Mouse (Mus musculus) liver, embryonic 12.5 days (tissue): ENCODE results near the gene Cdadc1. TPM values are rescaled to one million over a fixed set of nuclear protein-coding genes. Genes with fewer than 3 reads are reported as not detected.

Source experiments
- ATAC-seq: fragments of 200-750 bp; cut with Nextera tagmentation; 2 replicates; pipeline ENCODE4 v1.8.0; 2017; ENCODE audit warnings: moderate number of reproducible peaks, mild to moderate bottlenecking, moderate library complexity
- H3K27ac ChIP-seq: fragments of 300-500 bp; sonication (generic); 2 replicates; pipeline ENCODE4 v1.5.1; 2016; ENCODE audit warnings: mild to moderate bottlenecking
- H3K27me3 ChIP-seq: fragments of 300-500 bp; sonication (generic); replicated peaks from 2 replicates; pipeline ENCODE4 v1.6.1; 2016; ENCODE audit warnings: mild to moderate bottlenecking, moderate library complexity
- H3K36me3 ChIP-seq: fragments of 300-500 bp; sonication (generic); 2 replicates; pipeline ENCODE4 v1.6.1; 2016; ENCODE audit warnings: mild to moderate bottlenecking, moderate library complexity
- H3K4me1 ChIP-seq: fragments of 300-500 bp; sonication (generic); 2 replicates; pipeline ENCODE4 v1.6.1; 2016
- H3K4me2 ChIP-seq: fragments of 300-500 bp; sonication (generic); 2 replicates; pipeline ENCODE4 v1.6.1; 2016; ENCODE audit warnings: mild to moderate bottlenecking, moderate library complexity
- H3K4me3 ChIP-seq: fragments of 300-500 bp; sonication (generic); 2 replicates; pipeline ENCODE4 v1.5.1; 2016; ENCODE audit warnings: mild to moderate bottlenecking, moderate library complexity
- H3K9ac ChIP-seq: fragments of 300-500 bp; sonication (generic); 2 replicates; pipeline ENCODE4 v1.6.1; 2016; ENCODE audit warnings: mild to moderate bottlenecking, moderate library complexity
- H3K9me3 ChIP-seq: fragments of 300-500 bp; sonication (generic); replicated peaks from 2 replicates; pipeline ENCODE4 v1.6.1; 2016; ENCODE audit warnings: mild to moderate bottlenecking, moderate library complexity
- WGBS: fragments of 180-500 bp; shearing (Covaris S2); methylation state at CpG from one replicate; pipeline ENCODE4 v1.1.7; 2016; ENCODE audit not compliant: insufficient replicate concordance; 5-methylcytosine and 5-hydroxymethylcytosine counted together
- polyA plus RNA-seq: library from polyadenylated mRNA; unstranded; fragments of >200 nt; fragmentation: Nextera tagmentation; extraction: Ambion mirVana; gene quantifications from 2 replicates; pipeline ENCODE4 v1.2.1, GENCODE M21; 2016

The Cdadc1 gene
- 20.2 and 23.1 TPM in 2 replicates for polyA plus RNA-seq

- Histone ChIP-seq H3K36me3 (peaks cover 22% of the 10 kb centered on the region; the same call in 1 of the 2 replicates), H3K27me3 (peaks cover 2% of the 10 kb centered on the region; the same call in 1 of the 2 replicates), H3K4me2 (peak within 1 kb of the TSS; percentile 89), H3K4me3 (peak within 1 kb of the TSS; percentile 93), H3K4me1 (peaks cover 14% of the 10 kb centered on the region), H3K9ac (peak within 1 kb of the TSS; percentile 78), H3K9me3 (no peaks in the 10 kb centered on the region), H3K27ac (peak within 1 kb of the TSS; percentile 74)
- under 1% methylated on average over 44 of the region's 48 CpGs for WGBS
- ATAC-seq, result peak; percentile 94
Measured at GRCm38 (mm10) chr14:59597398-59598259, at the start of gene Cdadc1. Gene Cdadc1, minus strand, starts transcription at chr14:59597959.

GRCm38 (mm10) chr14:59646826-59647697, 49.3 kb upstream of the Cdadc1 start:
- Histone ChIP-seq H3K4me1 (peaks cover 18% of the 10 kb centered on the region), H3K4me3 (no peak overlapping the region), H3K9ac (no peak overlapping the region), H3K27me3 (no peaks in the 10 kb centered on the region), H3K27ac (no peak overlapping the region), H3K9me3 (no peaks in the 10 kb centered on the region), H3K4me2 (no peak overlapping the region), H3K36me3 (no peaks in the 10 kb centered on the region)
- no peak for ATAC-seq
- WGBS, result 59% methylated on average over 16 of the region's 16 CpGs

GRCm38 (mm10) chr14:59644896-59645295, 47.1 kb upstream of the Cdadc1 start:
- ATAC-seq, result no peak
- Histone ChIP-seq H3K4me3 (no peak overlapping the region), H3K27ac (no peak overlapping the region), H3K9ac (no peak overlapping the region), H3K4me1 (peaks cover 18% of the 10 kb centered on the region), H3K4me2 (no peak overlapping the region), H3K36me3 (no peaks in the 10 kb centered on the region), H3K27me3 (no peaks in the 10 kb centered on the region), H3K9me3 (no peaks in the 10 kb centered on the region)
- WGBS, result 30% methylated on average over 3 of the region's 3 CpGs

GRCm38 (mm10) chr14:59644166-59644565, 46.4 kb upstream of the Cdadc1 start:
- peaks cover 18% of the 10 kb centered on the region for H3K4me1 ChIP-seq
- H3K4me2 ChIP-seq, result no peak overlapping the region
- no peaks in the 10 kb centered on the region for H3K27me3 ChIP-seq
- no peak for ATAC-seq
- WGBS, result 50% methylated on average over 1 of the region's 1 CpGs
- H3K27ac ChIP-seq, result no peak overlapping the region
- no peaks in the 10 kb centered on the region for H3K36me3 ChIP-seq
- H3K9me3 ChIP-seq, result no peaks in the 10 kb centered on the region
- H3K4me3 ChIP-seq, result no peak overlapping the region
- H3K9ac ChIP-seq, result no peak overlapping the region

DNA sequence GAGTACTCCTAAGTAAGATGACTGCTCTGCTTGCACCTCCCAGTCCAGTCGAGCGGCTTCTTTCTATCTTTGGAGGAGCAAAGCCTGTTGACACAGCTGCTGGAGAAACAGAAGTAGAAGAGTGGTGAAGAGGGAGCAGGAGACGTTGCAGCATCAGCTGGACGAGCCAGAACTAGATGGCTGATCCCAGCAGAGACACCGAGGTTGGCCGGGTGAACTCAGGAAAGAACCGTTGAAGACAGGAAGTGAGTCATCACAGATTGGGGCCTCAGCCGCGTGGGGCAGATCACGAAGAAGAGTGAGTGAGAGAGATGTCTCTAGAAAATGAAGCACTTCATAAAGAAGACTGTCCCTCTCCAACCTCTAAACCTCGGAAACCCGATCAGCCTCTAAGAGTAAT, 45.8 kb upstream of the Cdadc1 start:
- Histone ChIP-seq H3K4me1 (peaks cover 18% of the 10 kb centered on the region), H3K4me3 (no peak overlapping the region), H3K27me3 (no peaks in the 10 kb centered on the region), H3K27ac (no peak overlapping the region), H3K9ac (no peak overlapping the region), H3K36me3 (no peaks in the 10 kb centered on the region), H3K4me2 (no peak overlapping the region), H3K9me3 (no peaks in the 10 kb centered on the region)
- 16% methylated on average over 12 of the region's 12 CpGs for WGBS
- ATAC-seq, result no peak

GRCm38 (mm10) chr14:59641856-59642255, 44.1 kb upstream of the Cdadc1 start:
- Histone ChIP-seq H3K27me3 (no peaks in the 10 kb centered on the region), H3K4me1 (peaks cover 18% of the 10 kb centered on the region), H3K9me3 (no peaks in the 10 kb centered on the region), H3K9ac (no peak overlapping the region), H3K4me3 (no peak overlapping the region), H3K36me3 (no peaks in the 10 kb centered on the region), H3K27ac (no peak overlapping the region), H3K4me2 (no peak overlapping the region)
- ATAC-seq, result no peak
- 56% methylated on average over 5 of the region's 5 CpGs for WGBS

DNA sequence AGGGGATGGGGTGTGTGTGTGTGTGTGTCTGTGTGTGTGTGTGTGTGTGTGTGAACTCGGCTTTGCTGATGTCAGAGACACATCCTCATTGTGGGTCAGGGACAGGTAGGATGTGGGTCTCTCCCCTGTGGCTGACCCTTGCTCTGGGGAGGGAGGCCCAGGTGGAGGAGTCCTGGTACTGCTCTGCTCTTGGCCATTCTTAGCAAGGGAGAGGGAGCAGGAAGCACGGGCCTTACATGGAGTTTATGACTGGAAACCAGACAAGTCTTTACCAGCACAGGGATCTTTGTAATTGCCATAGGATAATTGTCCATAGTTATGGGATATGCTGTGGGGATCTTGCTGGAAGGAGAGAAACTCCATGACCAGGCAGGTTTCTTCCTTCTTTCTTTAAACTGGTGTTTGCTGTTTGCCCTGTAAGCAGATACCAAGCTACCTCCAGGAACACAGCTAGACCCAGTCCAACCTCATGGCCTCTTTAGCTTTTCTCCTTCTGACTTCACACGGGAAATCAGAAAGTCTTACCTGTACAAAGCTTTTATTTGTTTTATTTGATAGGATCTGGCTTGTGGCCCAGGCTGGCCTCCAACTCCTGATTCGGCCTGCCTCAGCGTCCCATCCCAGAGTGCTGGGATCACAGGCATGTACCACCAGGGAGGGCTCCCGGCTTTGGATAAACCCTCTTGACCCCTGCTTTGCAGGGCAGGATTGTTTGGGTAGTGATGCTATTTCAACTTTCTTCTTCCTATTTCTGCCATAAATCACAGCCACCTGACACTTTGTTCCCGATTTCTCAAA, 41.3 kb upstream of the Cdadc1 start:
- no peak for ATAC-seq
- no peak overlapping the region for H3K4me3 ChIP-seq

DNA sequence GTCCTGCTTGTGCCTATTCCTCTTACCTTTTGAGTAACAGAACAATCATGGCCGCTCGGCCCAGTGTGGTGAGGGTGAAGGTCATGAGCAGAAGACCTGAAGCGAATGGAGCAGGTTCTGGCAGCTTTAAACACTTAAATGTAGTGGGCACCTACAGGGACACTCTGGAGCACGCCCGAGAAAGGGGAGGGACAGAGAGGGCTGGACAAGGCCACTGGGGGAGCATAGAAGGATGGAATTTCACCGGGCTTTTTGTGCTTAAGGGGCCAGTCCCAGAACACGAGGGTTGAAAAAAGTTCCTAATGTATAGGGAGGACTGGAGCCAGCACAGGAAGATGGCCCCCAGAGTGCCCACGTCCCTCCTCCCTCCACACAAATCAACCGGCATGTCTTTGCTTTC, 36.2 kb upstream of the Cdadc1 start:
- WGBS, result 77% methylated on average over 9 of the region's 9 CpGs
- H3K4me3 ChIP-seq, result no peak overlapping the region
- no peak overlapping the region for H3K27ac ChIP-seq
- no peaks in the 10 kb centered on the region for H3K9me3 ChIP-seq
- no peaks in the 10 kb centered on the region for H3K27me3 ChIP-seq
- no peak overlapping the region for H3K9ac ChIP-seq
- no peaks in the 10 kb centered on the region for H3K36me3 ChIP-seq
- H3K4me1 ChIP-seq, result no peaks in the 10 kb centered on the region
- ATAC-seq, result no peak
- no peak overlapping the region for H3K4me2 ChIP-seq

More for the DNA sequence above, 41.3 kb upstream of the Cdadc1 start:
- peaks cover 9% of the 10 kb centered on the region for H3K4me1 ChIP-seq
- no peaks in the 10 kb centered on the region for H3K9me3 ChIP-seq
- H3K27ac ChIP-seq, result no peak overlapping the region
- no peak overlapping the region for H3K4me2 ChIP-seq
- no peaks in the 10 kb centered on the region for H3K36me3 ChIP-seq
- no peak overlapping the region for H3K9ac ChIP-seq
- no peaks in the 10 kb centered on the region for H3K27me3 ChIP-seq
- WGBS, result 51% methylated on average over 7 of the region's 7 CpGs

DNA sequence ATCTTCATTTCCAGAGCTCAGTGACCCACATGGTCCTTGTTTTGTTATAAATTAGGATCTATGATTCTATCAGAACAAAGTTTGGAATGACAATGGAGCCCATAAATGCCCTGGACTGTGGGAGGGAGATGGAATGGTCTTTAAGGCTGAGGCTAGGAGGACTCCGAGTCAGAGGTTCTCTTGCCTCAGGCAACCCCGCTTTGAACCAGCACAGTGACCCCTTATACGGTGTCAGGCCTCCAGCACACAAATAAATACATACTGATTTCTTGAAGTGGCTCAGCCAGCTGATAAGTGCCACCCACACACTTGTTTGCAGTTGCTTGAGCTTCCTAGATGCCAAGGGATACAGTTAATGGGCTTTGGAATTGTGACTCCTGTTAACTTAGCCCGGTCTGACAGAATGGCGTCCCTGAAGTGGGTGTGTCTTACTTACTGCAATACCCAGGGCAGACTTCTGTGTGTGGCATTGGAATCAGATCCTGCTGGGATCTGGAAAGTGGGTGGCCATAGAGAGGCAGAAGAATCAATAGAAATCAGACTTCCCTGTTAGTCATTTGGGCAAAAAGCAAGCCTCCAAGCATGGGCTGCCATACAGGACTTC, 35.6 kb upstream of the Cdadc1 start:
- WGBS, result 77% methylated on average over 5 of the region's 5 CpGs
- H3K4me2 ChIP-seq, result no peak overlapping the region
- no peaks in the 10 kb centered on the region for H3K27me3 ChIP-seq
- H3K9me3 ChIP-seq, result no peaks in the 10 kb centered on the region
- ATAC-seq, result no peak
- no peak overlapping the region for H3K9ac ChIP-seq
- no peaks in the 10 kb centered on the region for H3K36me3 ChIP-seq
- no peak overlapping the region for H3K4me3 ChIP-seq
- H3K4me1 ChIP-seq, result no peaks in the 10 kb centered on the region
- no peak overlapping the region for H3K27ac ChIP-seq

DNA sequence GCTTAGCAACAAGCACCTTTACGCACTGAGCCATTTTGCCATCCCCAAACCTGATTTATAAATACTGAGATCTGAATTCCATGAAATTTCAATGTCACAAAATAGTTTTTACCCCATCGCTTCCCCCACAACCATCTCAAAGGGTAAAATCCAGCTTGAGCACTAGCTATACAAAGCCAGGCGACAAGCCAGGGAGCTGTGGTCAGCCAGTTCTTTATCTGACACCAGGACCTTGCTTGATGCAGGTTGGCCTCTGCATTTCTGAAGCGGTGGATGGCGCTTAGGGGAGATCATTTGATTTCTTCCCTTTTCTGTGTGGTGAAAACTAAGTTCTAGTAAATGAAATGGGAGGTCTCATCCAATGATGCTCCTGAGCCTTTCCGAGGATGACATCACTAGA, 34.3 kb upstream of the Cdadc1 start:
- H3K4me2 ChIP-seq, result no peak overlapping the region
- WGBS, result 62% methylated on average over 6 of the region's 6 CpGs
- H3K9me3 ChIP-seq, result no peaks in the 10 kb centered on the region
- H3K9ac ChIP-seq, result no peak overlapping the region
- no peaks in the 10 kb centered on the region for H3K4me1 ChIP-seq
- no peak overlapping the region for H3K27ac ChIP-seq
- no peak overlapping the region for H3K4me3 ChIP-seq
- ATAC-seq, result no peak
- H3K36me3 ChIP-seq, result no peaks in the 10 kb centered on the region
- H3K27me3 ChIP-seq, result peaks cover 12% of the 10 kb centered on the region

DNA sequence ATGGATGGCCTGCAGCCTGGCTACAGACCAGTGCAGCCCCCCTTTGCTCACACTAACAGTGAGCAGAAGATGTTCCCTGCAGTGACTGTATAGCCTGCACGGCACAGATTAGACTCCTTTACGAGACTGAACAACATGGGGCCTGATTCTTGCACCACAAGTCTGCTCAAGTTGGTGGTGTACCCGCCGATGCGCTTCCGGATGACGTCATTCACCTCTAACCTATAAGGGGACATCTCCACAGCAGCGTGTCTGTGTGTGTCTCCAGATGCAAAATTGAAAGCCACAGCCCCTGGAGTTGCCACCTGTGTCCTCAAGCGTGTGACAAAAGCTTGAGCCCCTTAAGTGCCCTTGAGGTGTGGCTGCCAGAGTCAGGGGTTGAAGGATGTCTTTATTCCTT, 32.3 kb upstream of the Cdadc1 start:
- Histone ChIP-seq H3K9me3 (no peaks in the 10 kb centered on the region), H3K9ac (no peak overlapping the region), H3K27ac (no peak overlapping the region), H3K27me3 (peaks cover 32% of the 10 kb centered on the region), H3K36me3 (no peaks in the 10 kb centered on the region), H3K4me3 (no peak overlapping the region), H3K4me1 (no peaks in the 10 kb centered on the region), H3K4me2 (no peak overlapping the region)
- 74% methylated on average over 9 of the region's 9 CpGs for WGBS
- ATAC-seq, result no peak
